Mouse (Mus musculus) left cerebral cortex, postnatal 4 days (tissue): ENCODE results near the gene Ctxn1. TPM values are rescaled to one million over a fixed set of nuclear protein-coding genes. Genes with fewer than 3 reads are reported as not detected.
A peak's percentile ranks its signal among the peaks of the same experiment; 100 is the strongest.

Source experiments
- DNase-seq: peaks from one replicate; pipeline ENCODE4 v3.0.0-alpha.2; 2022
- intact Hi-C: fragments of 180-260 bp; cut with DNase I; formaldehyde crosslinking; loops from one replicate; pipeline ENCODE4 v1.15.1; 2025
- total RNA-seq, 2 experiments: library from RNA; stranded (reverse); gene quantifications; 2 replicates each; pipeline ENCODE4 v1.2.3; 2021

Ctxn1 gene
- total RNA-seq, 2 experiments from 2014 or later, result 421 to 425 TPM

GRCm38 (mm10) chr8:4252116-4252760, 6.8 kb downstream of the Ctxn1 start:
- intact Hi-C loops, result no loop called here
- no peak for DNase-seq

- peak; percentile 89 for DNase-seq
- intact Hi-C loops, result no loop called here
These were observed 8.6 kb downstream of the Ctxn1 start for GRCm38 (mm10) chr8:4250306-4250970.

DNA sequence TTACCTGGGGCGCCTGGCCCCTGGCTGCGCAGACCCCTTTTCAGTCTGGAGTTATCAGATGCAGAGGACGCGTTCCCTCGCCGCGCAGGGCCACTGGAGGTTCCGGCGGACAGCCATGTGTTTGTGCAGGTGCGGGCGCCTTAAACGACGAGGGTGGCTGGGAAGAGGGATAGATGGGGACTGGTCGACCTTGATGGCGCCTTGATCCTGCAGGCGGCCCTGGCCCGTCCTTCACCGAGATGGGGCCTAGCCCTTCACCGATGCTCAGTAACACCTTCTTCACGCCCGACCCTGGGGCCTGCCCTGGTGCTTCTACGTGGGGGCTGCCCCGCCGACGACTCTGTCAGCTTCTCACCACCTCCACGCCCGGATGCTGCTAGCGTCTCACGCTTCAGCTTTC, 9.9 kb downstream of the Ctxn1 start:
- DNase-seq, result no peak
- intact Hi-C loops, result no loop called here

GRCm38 (mm10) chr8:4247951-4248540, 11.0 kb downstream of the Ctxn1 start, which contains the start of gene Tgfbr3l:
Tgfbr3l (plus strand) TSS chr8:4248214.
- intact Hi-C loops, result no loop called here
- no peak for DNase-seq

DNA sequence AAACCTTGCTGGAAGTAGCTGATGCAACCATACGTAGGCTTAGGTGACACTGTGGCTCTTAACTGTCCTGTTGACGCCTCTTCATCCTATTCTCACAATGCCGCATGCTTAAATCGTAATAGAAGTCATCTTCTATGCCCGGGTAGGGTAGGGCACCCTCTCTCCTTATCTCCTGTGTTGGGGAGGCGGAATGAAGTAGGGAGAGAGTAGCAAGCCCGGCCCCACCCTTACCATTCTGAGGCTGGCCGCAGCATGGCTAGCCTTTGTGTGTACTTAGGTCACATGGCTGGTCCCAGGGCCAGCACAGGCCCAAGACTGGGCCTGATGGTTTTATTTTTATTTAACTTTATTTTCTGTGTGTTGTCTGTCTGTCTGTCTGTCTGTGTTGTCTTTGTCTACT, 11.8 kb downstream of the Ctxn1 start:
- intact Hi-C loops, result no loop called here

DNA sequence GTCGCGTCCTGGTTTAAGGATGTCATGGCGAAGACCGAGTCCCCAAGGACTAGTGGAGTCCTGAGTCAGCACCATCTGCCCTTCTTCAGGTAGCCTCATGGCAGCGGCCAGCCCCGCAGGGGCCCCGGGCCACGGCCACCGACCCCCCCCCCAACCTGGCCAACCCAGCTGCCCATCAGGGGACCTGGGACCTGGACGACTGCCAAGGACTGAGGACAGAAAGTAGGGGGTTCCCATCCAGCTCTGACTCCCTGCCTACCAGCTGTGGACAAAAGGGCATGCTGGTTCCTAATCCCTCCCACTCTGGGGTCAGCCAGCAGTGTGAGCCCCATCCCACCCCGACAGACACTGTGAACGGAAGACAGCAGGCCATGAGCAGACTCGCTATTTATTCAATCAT, 13.3 kb downstream of the Ctxn1 start:
- intact Hi-C loops, result no loop called here
- no peak for DNase-seq

More for the DNA sequence above, 11.8 kb downstream of the Ctxn1 start:
- DNase-seq, result no peak

- DNase-seq, result no peak
- intact Hi-C loops, result no loop called here
These were observed 14.0 kb downstream of the Ctxn1 start for GRCm38 (mm10) chr8:4245061-4245460.

DNA sequence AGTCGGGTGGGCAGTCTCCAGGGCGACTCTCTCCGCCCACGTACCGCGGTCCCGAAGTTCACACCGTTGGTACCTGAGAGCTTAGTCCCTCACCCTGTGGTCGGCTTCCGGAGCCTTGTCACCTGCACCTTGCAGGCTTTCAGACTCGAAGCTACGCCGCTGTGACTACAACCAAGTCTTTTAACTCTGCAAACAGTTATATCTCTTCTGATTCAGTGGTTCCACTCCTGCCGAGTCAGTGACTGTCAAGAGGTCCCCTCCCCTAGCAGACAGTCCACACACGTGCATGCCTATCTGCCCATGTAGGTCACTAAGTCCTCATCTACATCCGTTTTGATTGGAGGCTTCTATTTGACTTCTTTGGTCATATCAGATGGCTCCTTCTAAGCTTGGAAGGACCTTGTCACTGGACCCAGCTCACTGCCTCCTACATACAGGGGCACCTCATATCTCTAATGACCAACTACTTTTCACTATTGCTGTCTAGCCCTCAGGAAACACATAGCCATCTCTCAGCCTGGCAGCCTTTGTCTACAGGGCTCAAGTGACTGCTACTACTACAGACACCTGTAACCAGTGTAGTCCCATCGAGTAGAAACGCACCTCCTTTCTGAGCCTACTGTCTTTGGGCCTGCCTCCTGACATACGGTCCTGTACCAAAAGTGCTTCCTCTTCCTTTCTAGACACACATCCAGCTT, 19.7 kb downstream of the Ctxn1 start:
- no peak for DNase-seq

DNA sequence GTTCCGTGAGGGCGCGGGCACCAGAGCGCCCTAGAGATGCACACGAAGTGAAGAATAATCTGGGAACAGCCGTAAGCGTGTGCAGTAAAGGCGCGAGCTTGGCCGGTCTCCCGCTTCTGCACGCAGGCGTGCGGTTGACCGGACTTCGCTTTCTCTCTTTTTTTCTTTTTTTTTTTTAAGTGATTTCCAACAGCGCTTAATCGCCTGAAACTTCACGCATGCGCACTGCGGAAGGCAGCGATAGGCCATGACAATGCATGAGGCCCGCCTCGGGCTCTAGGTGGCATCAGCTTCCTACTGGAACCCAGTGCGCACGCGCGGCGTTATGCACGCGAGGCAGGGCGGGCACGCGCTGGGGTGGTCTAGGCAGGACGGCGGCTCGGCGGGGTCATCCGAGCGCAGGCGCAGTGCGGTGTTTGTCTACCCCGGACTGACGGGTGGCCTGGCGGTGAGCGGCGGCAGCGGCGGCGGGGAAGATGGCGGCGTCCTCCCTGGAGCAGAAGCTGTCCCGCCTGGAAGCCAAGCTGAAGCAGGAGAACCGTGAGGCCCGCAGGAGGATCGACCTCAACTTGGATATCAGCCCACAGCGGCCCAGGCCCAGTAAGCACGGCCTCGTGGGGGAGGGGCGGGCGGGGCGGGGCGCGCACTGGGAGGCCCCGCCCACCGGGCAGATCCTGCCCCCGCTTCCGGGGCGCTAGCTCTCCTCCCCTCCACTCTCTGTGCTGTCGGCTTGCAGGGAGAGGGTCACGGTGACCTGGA, 20.5 kb downstream of the Ctxn1 start, which contains the start of the genes Map2k7 and Gm49320:
TSS of gene Map2k7 (plus strand) at position 307 of the 759 bp plus-strand sequence.
TSS of gene Gm49320 (plus strand) at position 432 of the 759 bp plus-strand sequence.
- intact Hi-C loops, result no loop called here

More for the DNA sequence above, 19.7 kb downstream of the Ctxn1 start:
- intact Hi-C loops, result no loop called here

GRCm38 (mm10) chr8:4237814-4238433, 21.1 kb downstream of the Ctxn1 start:
- DNase-seq, result no peak
- intact Hi-C loops, result no loop called here

More for the DNA sequence above, 20.5 kb downstream of the Ctxn1 start, which contains the start of the genes Map2k7 and Gm49320:
- DNase-seq, result peak; percentile 100

DNA sequence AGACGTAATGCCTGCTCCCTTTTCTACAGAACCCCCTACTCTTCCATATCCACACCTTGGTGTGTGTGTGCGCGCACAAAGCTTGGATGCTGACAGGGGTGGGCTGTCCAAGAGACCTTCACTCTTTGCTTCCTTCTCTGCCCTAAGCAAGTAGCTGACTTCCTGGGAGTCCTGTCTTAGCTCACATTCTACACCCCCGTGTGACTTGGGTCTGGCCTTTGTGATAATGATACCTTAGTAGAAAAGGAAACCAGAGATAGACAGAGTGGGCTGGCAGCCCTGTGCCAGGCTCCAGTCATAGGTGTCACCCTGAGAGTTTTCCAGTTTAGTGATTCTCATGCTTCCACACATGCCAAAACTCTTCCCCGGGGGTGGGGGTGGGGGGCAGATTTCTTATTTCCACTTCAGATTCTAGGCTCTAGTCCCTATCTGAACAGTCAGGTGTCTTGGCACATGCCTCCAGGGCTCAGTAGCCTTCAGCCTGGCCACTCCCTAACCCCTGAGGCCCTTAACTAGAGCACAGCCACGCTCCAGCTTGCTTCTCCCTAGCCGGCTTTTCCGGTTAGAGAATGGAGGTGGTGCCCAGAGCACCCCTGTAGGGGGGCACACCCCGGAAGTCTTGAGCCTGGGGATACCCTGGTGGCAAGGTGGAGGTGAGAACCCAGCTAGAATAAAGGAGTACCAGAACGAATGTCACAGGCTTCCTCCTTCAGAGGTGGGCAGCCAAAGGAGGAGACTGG, 28.3 kb downstream of the Ctxn1 start:
- no peak for DNase-seq
- intact Hi-C loops, result no loop called here

GRCm38 (mm10) chr8:4229784-4230183, 29.3 kb downstream of the Ctxn1 start:
- no peak for DNase-seq
- intact Hi-C loops, result no loop called here

DNA sequence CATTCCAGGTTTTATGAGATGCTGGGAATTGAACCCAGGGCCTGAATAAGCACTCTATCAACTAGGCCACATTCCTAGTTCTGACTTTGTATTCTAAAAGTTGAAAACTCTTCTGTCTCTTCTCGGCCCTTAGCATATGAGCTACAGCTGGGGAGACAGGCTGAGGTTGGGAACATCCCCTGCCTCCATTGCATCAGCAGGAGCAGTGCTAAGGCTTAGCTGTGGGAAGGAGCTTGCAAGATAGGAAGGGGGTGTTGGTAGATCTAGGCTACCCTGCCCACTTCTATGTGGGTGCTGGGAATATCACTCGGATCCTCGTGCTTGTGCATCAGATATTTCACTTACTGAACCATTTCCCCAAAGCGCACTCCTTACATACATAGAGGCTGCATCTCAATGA, 31.2 kb downstream of the Ctxn1 start:
- DNase-seq, result no peak
- intact Hi-C loops, result no loop called here

DNA sequence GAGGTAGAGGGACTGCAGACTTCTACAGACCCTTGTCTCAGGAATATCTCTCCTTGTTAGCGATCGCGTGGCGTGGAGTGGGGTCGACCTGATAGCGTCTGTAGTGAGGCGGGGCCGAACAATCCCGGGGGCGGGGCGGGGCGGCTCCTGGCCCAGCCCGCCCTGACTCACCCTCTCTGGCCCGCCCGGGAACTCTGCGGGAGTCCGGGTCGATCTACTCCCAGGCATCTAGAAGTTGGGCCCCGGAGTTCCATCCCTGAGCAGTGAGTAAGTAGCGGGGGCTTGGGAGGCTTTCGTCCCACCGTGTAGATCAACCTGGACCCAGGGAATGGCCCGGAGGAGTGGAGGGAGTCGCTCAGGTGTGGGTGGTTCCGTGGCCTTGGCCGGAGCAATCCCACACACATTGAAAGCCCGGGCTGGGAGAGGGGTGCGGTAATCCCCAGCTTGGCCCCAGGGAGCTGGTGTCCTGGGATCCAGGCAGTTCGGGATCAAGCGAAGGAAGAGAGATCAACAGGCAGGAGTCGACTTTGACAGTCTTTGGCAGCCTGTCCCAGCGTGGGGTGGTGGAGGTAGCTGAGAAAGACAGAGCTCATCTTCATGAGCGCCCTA, 32.2 kb downstream of the Ctxn1 start, which contains the start of gene Lrrc8e:
TSS of gene Lrrc8e (plus strand) at position 89 of the 609 bp plus-strand sequence.
- intact Hi-C loops, result no loop called here

DNA sequence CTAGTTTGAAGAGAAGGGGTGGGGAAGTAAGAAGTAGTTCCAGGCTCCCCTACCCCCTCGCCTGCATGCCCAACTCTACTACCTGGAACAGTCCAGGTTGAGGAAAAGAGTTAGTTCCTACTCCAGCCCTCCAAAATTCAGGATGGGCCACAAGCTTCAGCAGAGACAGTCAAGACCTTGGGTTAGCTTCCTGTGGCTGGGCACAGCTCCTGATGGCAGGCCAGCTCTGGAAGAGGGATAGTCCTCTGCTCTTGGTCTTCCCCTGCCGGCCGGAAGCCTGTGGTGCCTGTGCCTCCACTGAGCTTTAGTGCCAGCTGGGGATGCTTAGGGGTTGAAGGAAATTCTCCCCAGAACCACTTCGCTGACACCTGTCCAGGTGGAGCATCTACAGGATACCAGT, 32.8 kb downstream of the Ctxn1 start:
- DNase-seq, result no peak
- intact Hi-C loops, result no loop called here

More for the DNA sequence above, 32.2 kb downstream of the Ctxn1 start, which contains the start of gene Lrrc8e:
- no peak for DNase-seq

GRCm38 (mm10) chr8:4222059-4222458, 37.0 kb downstream of the Ctxn1 start:
- DNase-seq, result no peak
- intact Hi-C loops, result no loop called here

DNA sequence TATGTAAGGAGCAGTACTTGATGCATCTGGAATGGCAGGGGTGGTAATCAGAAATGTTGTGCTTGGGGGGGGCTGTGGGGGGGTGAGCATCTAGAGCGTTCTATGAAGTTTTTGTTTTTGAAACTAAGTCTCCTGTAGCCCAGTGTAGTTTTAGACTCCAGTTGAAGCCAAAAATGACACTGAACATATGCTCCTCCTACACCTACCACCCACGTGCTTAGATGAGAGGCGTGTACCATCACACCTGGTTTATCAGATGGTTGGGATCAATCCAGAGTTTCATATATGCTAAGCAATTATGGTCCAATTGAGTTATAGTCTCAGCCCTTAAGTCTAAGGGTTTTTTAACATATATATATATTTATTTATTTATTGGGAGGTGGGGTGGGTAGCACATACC, 39.5 kb downstream of the Ctxn1 start:
- intact Hi-C loops, result no loop called here
- DNase-seq, result no peak

GRCm38 (mm10) chr8:4216791-4217621, 42.1 kb downstream of the Ctxn1 start, which contains the start of gene Prr36:
Prr36 (minus strand) TSS chr8:4217459.
- intact Hi-C loops, result no loop called here
- peak; percentile 91 for DNase-seq
